Mouse (Mus musculus) left cerebral cortex, adult 9 months (tissue): ENCODE measurements at regions not wholly inside any gene's neighbourhood (a gene's known extent, or its start where the extent isn't known, plus 50 kb on each side); places are given as distances from the start of the nearest gene placed in this dataset.
"Not testable (repeated sequence)": the region's sequence is repeated elsewhere in the genome, so short reads cannot be mapped to it uniquely, and the experiment has no call there.

Experiments
- DNase-seq, 2 experiments: peaks; one replicate each; pipeline ENCODE4 v3.0.0; 2022; ENCODE audit warnings: low spot score in 2 of 2

DNA sequence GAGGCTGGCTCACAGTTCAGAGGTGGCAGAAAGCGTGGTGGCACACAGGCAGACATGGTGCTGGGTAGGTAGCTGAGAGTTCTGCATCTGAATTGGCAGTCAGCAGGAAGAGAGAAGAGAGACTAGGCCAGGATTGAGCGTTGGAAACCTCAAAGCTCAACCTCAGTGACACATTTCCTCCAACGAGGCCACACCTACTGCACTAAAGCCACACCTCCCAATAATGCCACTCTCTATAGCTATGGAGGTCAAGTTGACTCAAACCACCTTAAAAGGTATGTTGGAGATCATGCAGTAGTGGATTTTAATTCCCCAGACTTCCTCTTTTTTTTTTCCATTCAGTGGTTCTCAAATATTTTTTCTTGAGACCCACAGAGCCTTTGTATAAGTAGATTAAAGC lies 57.1 kb downstream of the Ccdc54 start:
- DNase-seq = no peak

GRCm38 (mm10) chr16:50529511-50530416 lies 61.2 kb downstream of the Ccdc54 start:
- peak; percentile 28 to 90 for DNase-seq

DNA sequence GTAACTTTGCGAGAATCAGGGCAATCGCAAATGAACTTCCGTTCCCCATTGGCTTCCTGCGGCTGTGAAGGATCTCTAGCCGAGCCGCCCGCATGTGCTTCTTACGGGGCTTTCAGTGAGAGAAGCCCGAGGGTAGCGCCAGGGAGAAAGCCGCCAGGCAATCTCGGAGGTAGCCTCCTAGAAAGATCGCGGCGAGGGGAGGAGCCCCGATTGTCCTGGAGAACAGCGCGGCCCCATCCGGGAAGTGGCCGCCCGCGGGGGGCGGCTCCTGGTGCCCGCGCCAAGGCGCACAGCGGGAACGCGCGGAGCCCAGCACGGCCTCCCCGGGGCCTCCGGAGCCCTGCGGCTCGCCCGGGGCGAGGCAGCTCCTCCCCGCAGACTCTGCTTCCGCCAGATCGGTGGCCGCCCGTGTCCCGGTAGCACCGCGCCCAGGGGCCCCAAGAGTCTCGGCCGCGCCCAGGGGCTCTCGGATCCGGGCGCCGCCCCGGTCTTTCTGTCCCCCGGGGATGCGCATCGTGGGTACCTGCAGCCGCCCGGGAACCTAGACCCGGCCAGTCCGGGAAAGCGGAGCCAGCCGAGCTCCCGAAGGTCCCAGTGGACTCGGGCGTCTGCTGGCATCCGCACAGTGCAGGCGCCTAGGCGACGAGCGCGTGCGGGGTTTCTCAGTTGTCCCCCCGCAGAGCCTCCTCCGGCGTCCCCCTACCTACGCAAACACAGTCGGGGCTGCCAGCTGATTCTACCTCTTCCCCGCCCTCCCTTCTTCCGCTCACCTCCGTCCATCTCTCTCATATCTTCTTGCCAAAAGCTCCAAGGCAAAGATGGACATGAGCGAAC lies 62.1 kb downstream of the Ccdc54 start:
- peak; percentile 5 to 67 for DNase-seq

- DNase-seq = peak in 1 of 2 experiments; percentile 8
Measured at GRCm38 (mm10) chr16:50528355-50528676, 62.6 kb downstream of the Ccdc54 start.

DNA sequence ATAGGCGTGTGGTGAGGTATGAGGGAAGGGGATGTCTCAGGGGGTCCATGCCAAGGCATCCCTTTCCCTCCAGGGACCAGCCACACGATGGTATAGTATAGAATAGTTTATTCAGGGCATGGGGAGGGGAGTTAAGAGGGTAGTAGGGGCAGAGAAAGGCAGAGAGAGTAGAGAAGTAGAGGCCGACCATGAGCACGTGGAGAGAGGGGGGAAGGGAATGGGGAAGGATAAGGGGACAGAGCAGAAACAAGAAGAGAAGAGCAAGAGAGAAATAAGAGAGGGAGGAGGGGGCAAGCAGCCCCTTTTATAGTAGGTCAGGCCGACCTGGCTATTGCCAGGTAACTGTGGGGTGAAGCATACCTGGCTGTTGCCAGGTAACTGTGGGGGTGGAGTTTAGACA lies 64.0 kb downstream of the Ccdc54 start:
- DNase-seq = not testable (repeated sequence)

- DNase-seq = no peak
Measured at GRCm38 (mm10) chr16:50525934-50526366, 65.0 kb downstream of the Ccdc54 start.

- no peak for DNase-seq
Measured at GRCm38 (mm10) chr16:50525504-50525903, 65.5 kb downstream of the Ccdc54 start.

DNA sequence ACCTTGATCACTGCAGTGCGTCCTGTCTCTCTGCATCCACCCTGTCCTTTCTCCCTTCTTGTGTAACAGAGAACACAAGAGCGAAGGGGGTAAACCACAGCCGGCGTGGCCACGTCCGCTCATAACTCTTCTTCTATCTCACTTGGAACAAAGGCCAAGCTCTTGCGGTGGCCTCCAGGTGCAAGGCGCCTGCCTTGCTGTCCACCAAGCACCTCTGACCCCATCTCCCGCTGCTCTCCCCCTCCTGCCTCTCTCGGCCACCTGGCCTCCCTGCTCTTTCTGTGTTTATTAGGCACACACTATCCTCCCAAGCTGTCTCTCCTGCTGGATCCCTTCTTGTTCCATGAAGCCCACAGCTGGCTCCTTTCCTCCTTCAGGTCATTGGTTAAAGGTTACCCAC lies 71.3 kb downstream of the Ccdc54 start:
- no peak for DNase-seq

DNA sequence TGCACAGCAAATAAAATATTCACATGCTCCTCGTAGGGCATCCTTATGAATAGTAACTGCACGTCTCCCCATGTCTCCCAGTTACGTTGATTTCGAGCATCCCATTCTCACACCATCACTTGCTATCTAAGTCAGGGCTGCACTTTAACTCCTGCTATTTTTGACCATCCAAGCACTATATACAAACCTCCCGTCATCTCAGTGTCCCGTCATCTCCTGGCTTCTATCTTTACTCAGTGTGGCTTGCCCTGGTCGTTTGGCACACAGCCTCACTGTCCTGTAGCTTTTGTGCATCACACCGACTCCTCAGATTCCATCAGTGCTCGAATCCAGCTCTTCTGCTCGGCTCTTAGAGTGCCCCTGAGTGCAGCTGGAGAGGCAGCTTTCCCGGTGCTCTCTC lies 74.4 kb downstream of the Ccdc54 start:
- DNase-seq = no peak

DNA sequence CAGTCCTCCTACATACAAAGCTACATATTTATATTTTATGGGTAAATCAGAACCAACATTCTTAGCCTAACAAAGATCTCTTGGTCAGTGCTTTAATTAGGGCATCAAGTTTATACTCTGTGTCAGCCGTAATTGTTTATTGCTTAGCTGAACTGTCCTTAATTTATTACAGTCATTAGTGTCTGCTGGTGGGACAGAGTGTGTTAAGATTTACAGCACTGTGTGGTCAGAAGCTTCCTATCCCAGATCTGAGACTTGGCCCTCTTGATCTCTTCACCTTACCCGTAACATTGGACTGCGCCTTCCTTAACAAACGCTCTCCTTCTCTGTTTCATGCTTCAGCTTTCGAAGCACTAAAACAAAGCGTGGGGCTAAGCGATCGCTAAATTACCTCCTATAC lies 75.9 kb downstream of the Ccdc54 start:
- no peak for DNase-seq

- DNase-seq = no peak
Measured at GRCm38 (mm10) chr16:50512080-50512479, 78.9 kb downstream of the Ccdc54 start.

- no peak for DNase-seq
Measured at GRCm38 (mm10) chr16:50509529-50509895, 77.3 kb upstream of the Bbx start.

- DNase-seq = no peak
Measured at GRCm38 (mm10) chr16:50508673-50509528, 76.7 kb upstream of the Bbx start.

- DNase-seq = no peak
Measured at GRCm38 (mm10) chr16:50504619-50505018, 72.4 kb upstream of the Bbx start.

DNA sequence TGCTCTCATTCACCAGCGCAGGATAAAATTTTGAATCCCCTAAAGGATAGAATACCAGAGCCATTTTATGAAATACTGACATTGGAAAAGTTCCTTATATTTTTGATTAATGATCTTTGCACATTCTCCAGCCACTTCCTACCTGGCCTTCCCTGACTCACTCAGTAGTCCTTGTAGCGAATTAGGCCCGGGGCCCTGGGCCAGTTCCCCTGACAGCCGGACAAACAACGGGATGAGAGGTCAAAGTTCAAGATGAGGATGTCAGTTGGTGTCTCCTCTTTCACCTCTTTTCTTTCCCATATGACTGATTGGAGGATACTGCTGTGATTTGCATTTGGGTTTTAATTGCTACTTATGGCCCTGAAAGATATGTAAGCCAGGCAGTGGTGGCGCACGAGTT lies 66.7 kb upstream of the Bbx start:
- no peak for DNase-seq

GRCm38 (mm10) chr16:50493662-50494061 lies 61.5 kb upstream of the Bbx start:
- no peak for DNase-seq

DNA sequence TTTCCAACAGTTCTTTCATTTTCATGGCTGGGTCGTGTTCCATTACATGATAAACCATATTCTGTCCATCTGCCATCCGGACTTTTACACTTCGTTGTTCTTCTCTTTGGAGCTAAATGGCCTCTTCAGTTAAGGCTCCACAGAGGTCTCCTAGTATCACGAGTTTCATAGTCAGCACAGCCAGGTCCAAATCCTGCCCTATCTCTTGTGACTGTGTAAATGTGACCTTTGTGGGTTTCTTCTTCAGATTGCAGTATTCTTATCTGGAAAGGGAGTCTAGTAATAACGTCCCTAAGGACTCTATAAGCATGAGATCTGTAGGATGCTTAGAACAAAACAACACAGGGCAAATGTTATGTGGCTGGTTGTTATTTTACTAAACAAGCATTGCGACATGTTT lies 57.1 kb upstream of the Bbx start:
- DNase-seq = no peak

DNA sequence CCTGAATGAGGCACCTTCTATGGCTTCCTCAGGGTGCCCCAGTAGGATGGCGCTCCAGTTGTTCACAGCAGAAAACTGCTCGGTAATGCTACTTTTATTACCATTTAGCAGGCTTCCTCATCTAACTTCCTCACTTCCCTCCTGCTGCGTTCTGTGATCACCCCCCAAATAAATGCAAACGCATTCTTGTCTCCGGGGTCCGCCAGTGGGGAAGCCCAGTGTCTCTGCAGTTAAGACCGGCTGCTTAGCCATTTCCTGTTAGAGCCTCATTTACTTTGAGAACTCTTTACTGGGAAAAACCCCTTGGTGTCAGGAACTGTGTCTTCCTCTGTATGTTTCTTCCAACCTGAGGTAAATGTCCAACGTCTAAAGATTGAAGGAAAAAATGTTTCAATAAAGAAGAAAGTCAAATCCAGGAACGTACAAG lies 50.2 kb upstream of the Bbx start:
- DNase-seq = no peak
